Mouse (Mus musculus): Measurements from ENCODE around the gene Xlr4b. TPM values are rescaled to one million over a fixed set of nuclear protein-coding genes. Genes with fewer than 3 reads are reported as not detected.
"Not testable (repeated sequence)": the region's sequence is repeated elsewhere in the genome, so short reads cannot be mapped to it uniquely, and the experiment has no call there.

The Xlr4b gene
- polyA plus RNA-seq, 1 experiment from 2014 or later: 0.64 TPM

- H3K4me2 ChIP-seq (ENCODE audit: low read depth); DNase-seq (ENCODE audit: low spot score); H3K9me3 ChIP-seq (ENCODE audit: control insufficient read depth, low read length); H3K4me1 ChIP-seq (ENCODE audit: control insufficient read depth, insufficient read depth, low read length); H3K27me3 ChIP-seq (ENCODE audit: control insufficient read depth, insufficient read depth, low read length); H3K36me3 ChIP-seq (ENCODE audit: control insufficient read depth, insufficient read depth, low read length); ATAC-seq (ENCODE audit: insufficient read depth, low FRiP score, low TSS enrichment); H3K4me3 ChIP-seq (ENCODE audit: low read depth, low read length); H3K9ac ChIP-seq (ENCODE audit: low read length); H3K27ac ChIP-seq (ENCODE audit: low read depth, low read length): not testable (repeated sequence)
- WGBS: 69% methylated on average over 1 of the region's 2 CpGs
Measured at GRCm38 (mm10) chrX:73262428-73262827, 48.3 kb downstream of the Xlr4b start.

- H3K27ac ChIP-seq (ENCODE audit: low read depth, low read length); H3K27me3 ChIP-seq (ENCODE audit: control insufficient read depth, insufficient read depth, low read length); H3K4me1 ChIP-seq (ENCODE audit: control insufficient read depth, insufficient read depth, low read length); H3K4me2 ChIP-seq (ENCODE audit: low read depth); ATAC-seq (ENCODE audit: insufficient read depth, low FRiP score, low TSS enrichment); H3K4me3 ChIP-seq (ENCODE audit: low read depth, low read length); H3K9ac ChIP-seq (ENCODE audit: low read length); DNase-seq (ENCODE audit: low spot score); H3K36me3 ChIP-seq (ENCODE audit: control insufficient read depth, insufficient read depth, low read length); H3K9me3 ChIP-seq (ENCODE audit: control insufficient read depth, low read length): not testable (repeated sequence)
- 93% methylated on average over 14 of the region's 14 CpGs for WGBS
Measured at GRCm38 (mm10) chrX:73265270-73265669, 51.1 kb downstream of the Xlr4b start, which contains the start of gene Xlr3c. Xlr3c (minus strand) TSS chrX:73265390.

Other genes starting within 250 kb of the Xlr4b start
- 4.2 and 5.3 TPM in 2 replicates for gene Zfp185, start 227.0 kb upstream of the Xlr4b start, polyA plus RNA-seq (2014; fragmentation: Nextera tagmentation; extraction: Ambion mirVana)
- 0.20 TPM in 1 of 2 replicates, not detected in the other for gene Pnma5, start 177.2 kb upstream of the Xlr4b start, polyA plus RNA-seq (2014; fragmentation: Nextera tagmentation; extraction: Ambion mirVana)
- 0.25 and 0.68 TPM in 2 replicates for gene Pnma3, start 149.5 kb upstream of the Xlr4b start, polyA plus RNA-seq (2014; fragmentation: Nextera tagmentation; extraction: Ambion mirVana)
- gene Xlr4a, start 131.9 kb upstream of the Xlr4b start, polyA plus RNA-seq (2014; fragmentation: Nextera tagmentation; extraction: Ambion mirVana): 0.20 and 0.73 TPM in 2 replicates
- 3.3 and 4.1 TPM in 2 replicates for gene Xlr3a, start 117.2 kb upstream of the Xlr4b start, polyA plus RNA-seq (2014; fragmentation: Nextera tagmentation; extraction: Ambion mirVana)
- not detected in 2 replicates for gene Gm14685, start 97.3 kb upstream of the Xlr4b start, polyA plus RNA-seq (2014; fragmentation: Nextera tagmentation; extraction: Ambion mirVana)
- gene Xlr5b, start 65.5 kb upstream of the Xlr4b start, polyA plus RNA-seq (2014; fragmentation: Nextera tagmentation; extraction: Ambion mirVana): not detected in 2 replicates
- not detected in 2 replicates for gene DXBay18, start 64.9 kb upstream of the Xlr4b start, polyA plus RNA-seq (2014; fragmentation: Nextera tagmentation; extraction: Ambion mirVana)
- gene Spin2d, start 37.3 kb upstream of the Xlr4b start, polyA plus RNA-seq (2014; fragmentation: Nextera tagmentation; extraction: Ambion mirVana): not detected in 2 replicates
- 16.6 and 18.2 TPM in 2 replicates for gene Xlr3b, start 22.1 kb upstream of the Xlr4b start, polyA plus RNA-seq (2014; fragmentation: Nextera tagmentation; extraction: Ambion mirVana)
- 16.9 and 19.0 TPM in 2 replicates for gene F8a, start 14.0 kb downstream of the Xlr4b start, polyA plus RNA-seq (2014; fragmentation: Nextera tagmentation; extraction: Ambion mirVana)
- 0.19 and 0.93 TPM in 2 replicates for gene Xlr4c, start 28.8 kb downstream of the Xlr4b start, polyA plus RNA-seq (2014; fragmentation: Nextera tagmentation; extraction: Ambion mirVana)
- 0.17 and 0.37 TPM in 2 replicates for gene Xlr3c, start 51.1 kb downstream of the Xlr4b start, polyA plus RNA-seq (2014; fragmentation: Nextera tagmentation; extraction: Ambion mirVana)
- gene Xlr5a, start 78.6 kb downstream of the Xlr4b start, polyA plus RNA-seq (2014; fragmentation: Nextera tagmentation; extraction: Ambion mirVana): not detected in 2 replicates
- not detected in 2 replicates for gene Xlr5c, start 78.6 kb downstream of the Xlr4b start, polyA plus RNA-seq (2014; fragmentation: Nextera tagmentation; extraction: Ambion mirVana)
- not detected in 2 replicates for gene Gm45015, start 122.5 kb downstream of the Xlr4b start, polyA plus RNA-seq (2014; fragmentation: Nextera tagmentation; extraction: Ambion mirVana)
- gene Zfp275, start 128.3 kb downstream of the Xlr4b start, polyA plus RNA-seq (2014; fragmentation: Nextera tagmentation; extraction: Ambion mirVana): 18.1 and 21.3 TPM in 2 replicates
- gene Gm18336, start 184.4 kb downstream of the Xlr4b start, polyA plus RNA-seq (2014; fragmentation: Nextera tagmentation; extraction: Ambion mirVana): not detected in 2 replicates
- not detected in 2 replicates for gene Zfp92, start 196.8 kb downstream of the Xlr4b start, polyA plus RNA-seq (2014; fragmentation: Nextera tagmentation; extraction: Ambion mirVana)
- gene Trex2, start 221.0 kb downstream of the Xlr4b start, polyA plus RNA-seq (2014; fragmentation: Nextera tagmentation; extraction: Ambion mirVana): not detected in 2 replicates
- 76.1 and 81.4 TPM in 2 replicates for gene Haus7, start 244.7 kb downstream of the Xlr4b start, polyA plus RNA-seq (2014; fragmentation: Nextera tagmentation; extraction: Ambion mirVana)

Measured in neural tube, embryonic 11.5 days (tissue).